In genomic region chr11:51649111-51649888, GRCm38 (mm10) we compare ENCODE assay signal across 7 mouse cellular contexts. TPM values are rescaled to one million over a fixed set of nuclear protein-coding genes. Genes with fewer than 3 reads are reported as not detected.
DNase-seq lines count a peak whose midpoint lies in the region; ATAC-seq and TF ChIP-seq lines count a peak whose summit lies in the region.

No protein-coding gene starts in this region.

- H3K27me3 ChIP-seq in lung, postnatal 0 days (replicated peaks; ENCODE audit: insufficient read depth, low read length) = no peaks in the 10 kb centered on the region
- peaks cover 7% of the 10 kb centered on the region; the same call in 1 of the 2 replicates for H3K27me3 ChIP-seq in forebrain, embryonic 11.5 days (ENCODE audit: control insufficient read depth, insufficient read depth, low read length)
- no peaks in the 10 kb centered on the region for H3K27me3 ChIP-seq in limb, embryonic 10.5 days (ENCODE audit: low read depth, poor library complexity, severe bottlenecking)

- no peak for TF ChIP-seq EP300 in lung, postnatal 0 days (IDR thresholded peaks at IDR 0.05)

- TF ChIP-seq POLR2A in olfactory bulb, adult 2 months (IDR thresholded peaks at IDR 0.05; ENCODE audit: insufficient read depth, low read depth, low read length) = no peak

- peak overlapping the region; percentile 83 for H3K27ac ChIP-seq in lung, postnatal 0 days (ENCODE audit: low read length)
- H3K27ac ChIP-seq in forebrain, embryonic 11.5 days (ENCODE audit: low read depth, low read length) = no peak overlapping the region; the same call in 1 of the 2 replicates
- peak overlapping the region; percentile 87 for H3K27ac ChIP-seq in limb, embryonic 10.5 days
- H3K27ac ChIP-seq in olfactory bulb, adult 2 months (ENCODE audit: insufficient read depth, low read depth, low read length) = no peak overlapping the region

- H3K4me3 ChIP-seq in lung, postnatal 0 days (ENCODE audit: low read depth, low read length) = peak overlapping the region; percentile 69
- peak overlapping the region; percentile 53 for H3K4me3 ChIP-seq in forebrain, embryonic 11.5 days (ENCODE audit: low read depth, low read length)
- H3K4me3 ChIP-seq in limb, embryonic 10.5 days = peak overlapping the region; percentile 73
- H3K4me3 ChIP-seq in olfactory bulb, adult 2 months (ENCODE audit: insufficient read depth, low read depth, low read length) = peak overlapping the region; percentile 51; the same call in 1 of the 2 replicates

- no peak for ATAC-seq in lung, postnatal 0 days
- ATAC-seq in forebrain, embryonic 11.5 days (replicated peaks; ENCODE audit: low FRiP score) = 0 out of 2 replicates have a peak, but pooled peaks have one; percentile 11
- ATAC-seq in cerebellum, adult (ENCODE audit: insufficient number of reproducible peaks, low FRiP score, low TSS enrichment) = no peak

- H3K9ac ChIP-seq in lung, postnatal 0 days (replicated peaks; ENCODE audit: low read depth) = peak overlapping the region; percentile 74
- H3K9ac ChIP-seq in forebrain, embryonic 11.5 days (ENCODE audit: low read length) = peak overlapping the region; percentile 69

- TF ChIP-seq CTCF in lung, postnatal 0 days (IDR thresholded peaks at IDR 0.05) = no peak
- no peak for TF ChIP-seq CTCF in olfactory bulb, adult 2 months (IDR thresholded peaks at IDR 0.05; ENCODE audit: insufficient read depth, low read depth, low read length)

- H3K4me1 ChIP-seq in lung, postnatal 0 days (ENCODE audit: insufficient read depth, low read depth, low read length) = peaks cover 8% of the 10 kb centered on the region; the same call in 1 of the 2 replicates
- H3K4me1 ChIP-seq in forebrain, embryonic 11.5 days (replicated peaks; ENCODE audit: control insufficient read depth, insufficient read depth, low read length) = peaks cover 22% of the 10 kb centered on the region; the same call in 1 of the 2 replicates
- H3K4me1 ChIP-seq in limb, embryonic 10.5 days = peaks cover 68% of the 10 kb centered on the region
- H3K4me1 ChIP-seq in olfactory bulb, adult 2 months (ENCODE audit: control insufficient read depth, insufficient read depth, low read length) = peaks cover 34% of the 10 kb centered on the region

- WGBS in lung, postnatal 0 days = 37% methylated on average over 11 of the region's 11 CpGs
- 25% methylated on average over 11 of the region's 11 CpGs for WGBS in forebrain, embryonic 11.5 days
- 32% methylated on average over 11 of the region's 11 CpGs for WGBS in limb, embryonic 10.5 days
- 67% methylated on average over 11 of the region's 11 CpGs for WGBS in olfactory bulb, adult 2 months

- H3K36me3 ChIP-seq in lung, postnatal 0 days (ENCODE audit: insufficient read depth, low read length) = no peaks in the 10 kb centered on the region
- H3K36me3 ChIP-seq in forebrain, embryonic 11.5 days (ENCODE audit: control insufficient read depth, insufficient read depth, low read length) = peaks cover 2% of the 10 kb centered on the region; the same call in 1 of the 2 replicates
- peaks cover 19% of the 10 kb centered on the region for H3K36me3 ChIP-seq in limb, embryonic 10.5 days

- H3K9me3 ChIP-seq in lung, postnatal 0 days (ENCODE audit: low read length) = no peaks in the 10 kb centered on the region
- H3K9me3 ChIP-seq in forebrain, embryonic 11.5 days (ENCODE audit: control insufficient read depth, low read length) = no peaks in the 10 kb centered on the region
- no peaks in the 10 kb centered on the region for H3K9me3 ChIP-seq in limb, embryonic 10.5 days (replicated peaks)

- H3K4me2 ChIP-seq in lung, postnatal 0 days (replicated peaks; ENCODE audit: low read depth, low read length) = peak overlapping the region; percentile 91
- peak overlapping the region; percentile 94 for H3K4me2 ChIP-seq in forebrain, embryonic 11.5 days (ENCODE audit: low read depth, low read length, severe bottlenecking)

- no peak for DNase-seq in lung, postnatal 0 days (ENCODE audit: low spot score)
- no peak for DNase-seq in lung, postnatal 10 days
- peak; percentile 55 for DNase-seq in forebrain, embryonic 11.5 days (ENCODE audit: low spot score)
- peak; percentile 47 for DNase-seq in limb, embryonic 10.5 days (ENCODE audit: low spot score)
- DNase-seq in gastrocnemius, postnatal 25 days = no peak

RNA-seq across cellular contexts. Expression of gene N4bp3, which starts 1.3 kb away (rescaled TPM):
- polyA plus RNA-seq in lung, postnatal 0 days (2015; fragmentation: Nextera tagmentation; extraction: Ambion mirVana) = 43.9 and 44.7 TPM in 2 replicates
- polyA plus RNA-seq in forebrain, embryonic 11.5 days (2014; fragmentation: Nextera tagmentation; extraction: Ambion mirVana) = 11.3 and 11.7 TPM in 2 replicates
- polyA plus RNA-seq in limb, embryonic 10.5 days (2016; fragmentation: Nextera tagmentation; extraction: Ambion mirVana) = 27.9 and 34.3 TPM in 2 replicates
- not detected in 2 replicates for polyA plus RNA-seq in olfactory bulb, adult 2 months (2012; ENCODE audit: insufficient read depth, insufficient read length, low replicate concordance, missing spikeins)
- 1 to 10 TPM; 2.9 to 3.8 TPM for total RNA-seq in gastrocnemius, postnatal 25 days (2021)

RNA-seq across cellular contexts. Expression of gene D930048N14Rik, which starts 1.5 kb away (rescaled TPM):
- polyA plus RNA-seq in lung, postnatal 0 days (2015; fragmentation: Nextera tagmentation; extraction: Ambion mirVana) = 2.5 and 3.1 TPM in 2 replicates
- 0.97 and 1.1 TPM in 2 replicates for polyA plus RNA-seq in forebrain, embryonic 11.5 days (2014; fragmentation: Nextera tagmentation; extraction: Ambion mirVana)
- polyA plus RNA-seq in limb, embryonic 10.5 days (2016; fragmentation: Nextera tagmentation; extraction: Ambion mirVana) = 3.2 and 4.1 TPM in 2 replicates
- not detected in 2 replicates for polyA plus RNA-seq in olfactory bulb, adult 2 months (2012; ENCODE audit: insufficient read depth, insufficient read length, low replicate concordance, missing spikeins)
- under 1 TPM; 0.20 to 0.32 TPM for total RNA-seq in gastrocnemius, postnatal 25 days (2021)

RNA-seq across cellular contexts. Expression of gene Rmnd5b, which starts 13.6 kb away (rescaled TPM):
- 43.2 and 46.4 TPM in 2 replicates for polyA plus RNA-seq in lung, postnatal 0 days (2015; fragmentation: Nextera tagmentation; extraction: Ambion mirVana)
- 40.4 and 47.8 TPM in 2 replicates for polyA plus RNA-seq in forebrain, embryonic 11.5 days (2014; fragmentation: Nextera tagmentation; extraction: Ambion mirVana)
- 37.1 and 42.1 TPM in 2 replicates for polyA plus RNA-seq in limb, embryonic 10.5 days (2016; fragmentation: Nextera tagmentation; extraction: Ambion mirVana)
- not detected in 2 replicates for polyA plus RNA-seq in olfactory bulb, adult 2 months (2012; ENCODE audit: insufficient read depth, insufficient read length, low replicate concordance, missing spikeins)
- 10 to 100 TPM in 1 of 2 experiments, 1 to 10 TPM in 1; 9.3 to 12.3 TPM for total RNA-seq in gastrocnemius, postnatal 25 days (2021)

RNA-seq across cellular contexts. Expression of gene Nhp2, which starts 29.8 kb away (rescaled TPM):
- 60.1 and 67.2 TPM in 2 replicates for polyA plus RNA-seq in lung, postnatal 0 days (2015; fragmentation: Nextera tagmentation; extraction: Ambion mirVana)
- 154 and 165 TPM in 2 replicates for polyA plus RNA-seq in forebrain, embryonic 11.5 days (2014; fragmentation: Nextera tagmentation; extraction: Ambion mirVana)
- polyA plus RNA-seq in limb, embryonic 10.5 days (2016; fragmentation: Nextera tagmentation; extraction: Ambion mirVana) = 230 and 312 TPM in 2 replicates
- not detected in 2 replicates for polyA plus RNA-seq in olfactory bulb, adult 2 months (2012; ENCODE audit: insufficient read depth, insufficient read length, low replicate concordance, missing spikeins)
- 10 to 100 TPM; 19.3 to 23.6 TPM for total RNA-seq in gastrocnemius, postnatal 25 days (2021)

RNA-seq across cellular contexts. Expression of gene 0610009B22Rik, which starts 39.4 kb away (rescaled TPM):
- polyA plus RNA-seq in lung, postnatal 0 days (2015; fragmentation: Nextera tagmentation; extraction: Ambion mirVana) = 90.6 and 95.9 TPM in 2 replicates
- polyA plus RNA-seq in forebrain, embryonic 11.5 days (2014; fragmentation: Nextera tagmentation; extraction: Ambion mirVana) = 75.6 and 94.9 TPM in 2 replicates
- 73.4 and 80.2 TPM in 2 replicates for polyA plus RNA-seq in limb, embryonic 10.5 days (2016; fragmentation: Nextera tagmentation; extraction: Ambion mirVana)
- not detected in 2 replicates for polyA plus RNA-seq in olfactory bulb, adult 2 months (2012; ENCODE audit: insufficient read depth, insufficient read length, low replicate concordance, missing spikeins)
- total RNA-seq in gastrocnemius, postnatal 25 days (2021) = 10 to 100 TPM; 30.6 to 31.5 TPM

Comparison
In these comparisons a context has a peak if more than half of its experiments do, and no peak if none do; other contexts are left out.
1. DNase-seq: peak in forebrain, embryonic 11.5 days (single experiment) and limb, embryonic 10.5 days (single experiment); none in lung, postnatal 0 days (single experiment), lung, postnatal 10 days (single experiment) and gastrocnemius, postnatal 25 days (single experiment).
2. H3K27ac ChIP-seq: peak in lung, postnatal 0 days (single experiment) and limb, embryonic 10.5 days (single experiment); none in forebrain, embryonic 11.5 days (single experiment) and olfactory bulb, adult 2 months (single experiment).
3. RNA of gene N4bp3, which starts 1.3 kb away (polyA plus RNA-seq): 43.9 to 44.7 TPM in lung, postnatal 0 days, 27.9 to 34.3 TPM in limb, embryonic 10.5 days and 11.3 to 11.7 TPM in forebrain, embryonic 11.5 days; not detected in olfactory bulb, adult 2 months; every median in the first group is over 10 times any median in the second.
4. RNA of gene Rmnd5b, which starts 13.6 kb away (polyA plus RNA-seq): 43.2 to 46.4 TPM in lung, postnatal 0 days, 40.4 to 47.8 TPM in forebrain, embryonic 11.5 days and 37.1 to 42.1 TPM in limb, embryonic 10.5 days; not detected in olfactory bulb, adult 2 months; every median in the first group is over 10 times any median in the second.
5. Peak in every context shown above with its lines, with median percentiles within 50 percentile points of each other: H3K4me3 ChIP-seq.